Mouse (Mus musculus) forelimb bud, embryonic 11.5 days (tissue): ENCODE measurements around the gene Ebf4.

Source experiments
- DNase-seq: peaks from one replicate; pipeline ENCODE4 v3.0.0-alpha.2; 2012; ENCODE audit warnings: low read depth, low spot score

Ebf4 gene

GRCm38 (mm10) chr2:130294936-130295277 is at the start of gene Ebf4:
TSS of gene Ebf4 (plus strand) at chr2:130295169.
- DNase-seq = peak; percentile 48

- DNase-seq = peak; percentile 40
These were observed 48.1 kb upstream of the Ebf4 start for GRCm38 (mm10) chr2:130246912-130247311.

GRCm38 (mm10) chr2:130248226-130248625 is 46.7 kb upstream of the Ebf4 start:
- no peak for DNase-seq

GRCm38 (mm10) chr2:130256762-130257161 is 38.2 kb upstream of the Ebf4 start:
- no peak for DNase-seq

- DNase-seq = no peak
These were observed 34.1 kb upstream of the Ebf4 start for GRCm38 (mm10) chr2:130260822-130261221.

- DNase-seq = no peak
These were observed 33.1 kb upstream of the Ebf4 start for GRCm38 (mm10) chr2:130261914-130262313.

GRCm38 (mm10) chr2:130262398-130262797 is 32.6 kb upstream of the Ebf4 start:
- DNase-seq = no peak

GRCm38 (mm10) chr2:130265520-130265919 is 29.4 kb upstream of the Ebf4 start:
- no peak for DNase-seq

GRCm38 (mm10) chr2:130268074-130268473 is 26.9 kb upstream of the Ebf4 start:
- DNase-seq = no peak

GRCm38 (mm10) chr2:130273732-130274131 is 21.2 kb upstream of the Ebf4 start:
- DNase-seq = no peak

- DNase-seq = peak; percentile 99
These were observed 20.7 kb upstream of the Ebf4 start, which contains the start of gene Nop56 for GRCm38 (mm10) chr2:130274149-130274861. TSS of gene Nop56 (plus strand) at chr2:130274430.

GRCm38 (mm10) chr2:130274862-130275261 is 20.1 kb upstream of the Ebf4 start:
- DNase-seq = no peak

GRCm38 (mm10) chr2:130275649-130276048 is 19.3 kb upstream of the Ebf4 start:
- peak; percentile 77 for DNase-seq

GRCm38 (mm10) chr2:130279600-130280091 is 15.3 kb upstream of the Ebf4 start:
- DNase-seq = no peak

- no peak for DNase-seq
These were observed 14.7 kb upstream of the Ebf4 start for GRCm38 (mm10) chr2:130280224-130280623.

GRCm38 (mm10) chr2:130280818-130281217 is 14.2 kb upstream of the Ebf4 start:
- DNase-seq = no peak

- DNase-seq = peak; percentile 82
These were observed 10.9 kb upstream of the Ebf4 start, which contains the start of gene Idh3b for GRCm38 (mm10) chr2:130283854-130284654. TSS of gene Idh3b (minus strand) at chr2:130284547.

- no peak for DNase-seq
These were observed 5.9 kb upstream of the Ebf4 start for GRCm38 (mm10) chr2:130289086-130289485.

GRCm38 (mm10) chr2:130291434-130291833 is 3.5 kb upstream of the Ebf4 start:
- DNase-seq = peak; percentile 75

GRCm38 (mm10) chr2:130293009-130293408 is 2.0 kb upstream of the Ebf4 start:
- DNase-seq = no peak

- no peak for DNase-seq
These were observed 1.5 kb upstream of the Ebf4 start for GRCm38 (mm10) chr2:130293486-130293885.

- DNase-seq = no peak
These were observed 592 bp upstream of the Ebf4 start for GRCm38 (mm10) chr2:130294218-130294935.
